Mouse (Mus musculus): ENCODE measurements around the gene Hrasls.

GRCm38 (mm10) chr16:29208841-29209240 lies 654 bp upstream of the Hrasls start:
- TF ChIP-seq CTCF (conservative IDR thresholded peaks at IDR 0.05 in 1 of 2, IDR thresholded peaks at IDR 0.05 in 1 of 2; ENCODE audit: low read depth in 2 of 2, low read length in 2 of 2) (no peak), NRF1 (IDR thresholded peaks at IDR 0.05; ENCODE audit: low read depth, low read length) (no peak), TCF12 (IDR thresholded peaks at IDR 0.05; ENCODE audit: low read depth, low read length) (no peak), USF2 (conservative IDR thresholded peaks at IDR 0.05; ENCODE audit: low read depth, low read length) (no peak), POLR2A (IDR thresholded peaks at IDR 0.05; ENCODE audit: low read depth, low read length) (no peak), MAFK (IDR thresholded peaks at IDR 0.05; ENCODE audit: insufficient replicate concordance, low read length) (no peak), MXI1 (IDR thresholded peaks at IDR 0.05; ENCODE audit: low read depth, low read length) (no peak), SIN3A (IDR thresholded peaks at IDR 0.05; ENCODE audit: low read length) (no peak), BHLHE40 (IDR thresholded peaks at IDR 0.05; ENCODE audit: low read depth, low read length) (no peak), TBP (conservative IDR thresholded peaks at IDR 0.05; ENCODE audit: low read depth, low read length) (no peak)
